Mouse (Mus musculus): ENCODE measurements around the gene Sgf29. TPM values are rescaled to one million over a fixed set of nuclear protein-coding genes. Genes with fewer than 3 reads are reported as not detected.
"Not testable (repeated sequence)": the region's sequence is repeated elsewhere in the genome, so short reads cannot be mapped to it uniquely, and the experiment has no call there.

Sgf29 gene
- polyA plus RNA-seq, 1 experiment from 2014 or later = 53.6 TPM

DNA sequence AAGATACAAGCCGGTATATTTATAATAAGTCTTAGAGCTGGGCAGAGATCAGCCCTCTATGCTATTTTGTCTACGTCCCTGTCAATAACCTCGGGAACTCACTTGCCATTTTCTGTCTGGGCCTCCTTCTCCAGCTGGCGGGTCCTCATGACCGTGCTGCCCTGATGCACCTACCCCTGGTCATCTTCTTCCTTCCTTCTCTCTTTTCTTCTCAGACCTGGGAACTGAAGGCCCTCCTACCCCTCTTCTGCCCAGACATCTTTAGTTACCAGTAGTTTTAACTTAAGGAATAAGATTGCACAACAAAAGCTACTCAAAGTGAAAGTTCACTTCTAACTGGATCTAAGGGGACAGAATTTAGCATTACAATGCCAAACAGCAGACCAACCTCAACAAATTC lies 30.6 kb downstream of the Sgf29 start:
- Histone ChIP-seq H3K27ac (ENCODE audit: low read depth, low read length) (no peak overlapping the region), H3K4me2 (ENCODE audit: low read depth, low read length, severe bottlenecking) (no peak overlapping the region), H3K27me3 (ENCODE audit: control insufficient read depth, insufficient read depth, low read length) (no peaks in the 10 kb centered on the region), H3K4me1 (replicated peaks; ENCODE audit: control insufficient read depth, insufficient read depth, low read length) (no peaks in the 10 kb centered on the region), H3K9ac (ENCODE audit: low read length) (no peak overlapping the region), H3K4me3 (ENCODE audit: low read depth, low read length) (no peak overlapping the region), H3K36me3 (ENCODE audit: control insufficient read depth, insufficient read depth, low read length) (no peaks in the 10 kb centered on the region), H3K9me3 (ENCODE audit: control insufficient read depth, low read length) (no peaks in the 10 kb centered on the region)
- ATAC-seq (replicated peaks; ENCODE audit: low FRiP score) (no peak), DNase-seq (ENCODE audit: low spot score) (no peak)
- 92% methylated on average over 5 of the region's 5 CpGs for WGBS

DNA sequence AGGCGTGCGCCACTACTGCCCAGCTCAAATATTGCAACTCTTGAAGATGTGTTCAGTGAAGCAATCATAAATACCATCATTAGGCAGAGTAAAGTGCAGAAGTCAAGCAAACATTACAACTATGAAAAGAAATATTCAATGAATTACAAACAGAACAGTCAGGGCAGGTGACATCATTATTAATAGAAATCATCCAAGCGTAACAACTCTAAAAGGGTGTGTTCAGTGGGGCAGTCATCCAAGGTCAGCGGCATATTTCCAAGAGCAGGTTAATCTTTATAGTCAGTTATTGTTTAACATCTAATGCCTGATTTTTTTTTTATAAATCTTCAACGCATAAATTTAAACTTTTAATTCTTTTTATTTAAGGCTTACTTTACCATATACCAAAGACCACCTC lies 32.1 kb downstream of the Sgf29 start:
- no peaks in the 10 kb centered on the region for H3K36me3 ChIP-seq (ENCODE audit: control insufficient read depth, insufficient read depth, low read length)
- ATAC-seq (replicated peaks; ENCODE audit: low FRiP score) (no peak), DNase-seq (ENCODE audit: low spot score) (no peak)
- H3K4me1 ChIP-seq (replicated peaks; ENCODE audit: control insufficient read depth, insufficient read depth, low read length) = no peaks in the 10 kb centered on the region
- no peaks in the 10 kb centered on the region for H3K9me3 ChIP-seq (ENCODE audit: control insufficient read depth, low read length)
- H3K27ac ChIP-seq (ENCODE audit: low read depth, low read length) = no peak overlapping the region
- no peak overlapping the region for H3K4me2 ChIP-seq (ENCODE audit: low read depth, low read length, severe bottlenecking)
- H3K9ac ChIP-seq (ENCODE audit: low read length) = no peak overlapping the region
- H3K4me3 ChIP-seq (ENCODE audit: low read depth, low read length) = no peak overlapping the region
- 96% methylated on average over 5 of the region's 5 CpGs for WGBS
- H3K27me3 ChIP-seq (ENCODE audit: control insufficient read depth, insufficient read depth, low read length) = no peaks in the 10 kb centered on the region

DNA sequence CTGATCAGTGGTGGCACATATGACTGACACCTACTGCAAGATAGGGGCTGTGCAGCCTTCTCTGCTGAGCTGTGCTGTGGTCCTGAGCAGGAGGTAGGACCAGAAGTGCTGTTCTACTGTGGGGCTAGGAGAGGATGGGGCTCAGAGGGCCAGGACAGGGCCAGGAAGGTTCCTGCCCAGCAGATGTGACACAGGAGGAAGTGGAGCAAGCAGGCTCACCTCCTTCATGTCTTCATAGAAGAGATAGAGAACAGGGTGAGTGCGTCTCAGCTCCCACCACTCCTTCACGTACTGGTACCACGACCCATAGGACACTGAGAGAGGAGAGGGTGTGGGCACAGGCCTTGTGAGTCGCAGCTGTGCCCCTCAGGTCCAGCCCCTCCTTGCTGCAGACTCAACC lies 39.0 kb downstream of the Sgf29 start:
- 86% methylated on average over 4 of the region's 4 CpGs for WGBS
- not testable (repeated sequence) for DNase-seq (ENCODE audit: low spot score); H3K27ac ChIP-seq (ENCODE audit: low read depth, low read length); H3K9me3 ChIP-seq (ENCODE audit: control insufficient read depth, low read length); H3K4me2 ChIP-seq (ENCODE audit: low read depth, low read length, severe bottlenecking); H3K36me3 ChIP-seq (ENCODE audit: control insufficient read depth, insufficient read depth, low read length); H3K27me3 ChIP-seq (ENCODE audit: control insufficient read depth, insufficient read depth, low read length); H3K4me3 ChIP-seq (ENCODE audit: low read depth, low read length); H3K9ac ChIP-seq (ENCODE audit: low read length); H3K4me1 ChIP-seq (replicated peaks; ENCODE audit: control insufficient read depth, insufficient read depth, low read length); ATAC-seq (replicated peaks; ENCODE audit: low FRiP score)

DNA sequence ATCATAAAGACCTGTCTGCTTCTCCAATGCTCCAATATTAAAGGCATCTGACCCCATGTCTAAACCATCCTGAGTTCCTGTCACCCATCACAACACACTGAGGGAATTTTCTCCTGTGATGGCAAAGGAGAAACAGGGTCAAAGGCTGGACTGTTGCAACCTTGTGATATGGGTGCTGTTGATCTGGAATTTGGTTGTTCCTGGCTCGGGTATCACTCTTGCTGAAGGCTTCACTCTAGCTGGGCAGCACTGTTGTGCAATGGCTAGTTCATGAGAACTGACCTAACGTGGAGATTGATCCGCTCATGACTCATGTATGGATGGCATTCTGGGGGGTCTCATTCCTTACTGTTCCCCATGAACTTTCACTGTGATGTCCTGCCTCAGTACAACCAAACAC lies 39.9 kb downstream of the Sgf29 start:
- ATAC-seq (replicated peaks; ENCODE audit: low FRiP score) = no peak
- WGBS = 79% methylated on average over 3 of the region's 3 CpGs

DNA sequence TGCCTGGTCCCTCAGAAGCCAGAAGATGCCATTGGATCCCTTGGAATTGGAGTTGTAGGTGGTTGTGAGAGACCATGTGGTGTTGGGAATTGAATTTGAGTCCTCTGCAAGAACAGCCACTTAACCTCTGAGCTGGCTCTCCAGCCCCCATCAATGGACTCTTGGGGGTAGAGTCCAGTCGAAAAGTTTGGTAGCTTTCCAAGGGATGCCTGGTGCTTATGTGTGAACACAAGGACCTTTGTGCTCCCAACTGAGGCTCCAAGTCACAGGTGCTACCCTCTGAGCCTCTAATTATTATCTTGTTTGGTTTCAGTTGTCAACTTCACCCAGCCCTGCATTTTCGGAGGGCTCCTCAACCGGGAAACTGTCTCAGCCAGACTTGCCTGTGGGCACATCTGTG lies 41.6 kb downstream of the Sgf29 start:
- no peak overlapping the region for H3K4me2 ChIP-seq (ENCODE audit: low read depth, low read length, severe bottlenecking)
- H3K36me3 ChIP-seq (ENCODE audit: control insufficient read depth, insufficient read depth, low read length) = no peaks in the 10 kb centered on the region; the same call in 1 of the 2 replicates
- H3K4me1 ChIP-seq (replicated peaks; ENCODE audit: control insufficient read depth, insufficient read depth, low read length) = peaks cover 6% of the 10 kb centered on the region
- no peak overlapping the region for H3K27ac ChIP-seq (ENCODE audit: low read depth, low read length)
- ATAC-seq (replicated peaks; ENCODE audit: low FRiP score) = no peak
- no peaks in the 10 kb centered on the region for H3K9me3 ChIP-seq (ENCODE audit: control insufficient read depth, low read length)
- no peak overlapping the region for H3K9ac ChIP-seq (ENCODE audit: low read length)
- H3K27me3 ChIP-seq (ENCODE audit: control insufficient read depth, insufficient read depth, low read length) = no peaks in the 10 kb centered on the region
- no peak overlapping the region for H3K4me3 ChIP-seq (ENCODE audit: low read depth, low read length)
- 88% methylated on average over 3 of the region's 3 CpGs for WGBS
- no peak for DNase-seq (ENCODE audit: low spot score)

More for the DNA sequence above, 39.9 kb downstream of the Sgf29 start:
- Histone ChIP-seq H3K4me3 (ENCODE audit: low read depth, low read length) (no peak overlapping the region), H3K4me1 (replicated peaks; ENCODE audit: control insufficient read depth, insufficient read depth, low read length) (peaks cover 3% of the 10 kb centered on the region; the same call in 1 of the 2 replicates), H3K9ac (ENCODE audit: low read length) (no peak overlapping the region), H3K36me3 (ENCODE audit: control insufficient read depth, insufficient read depth, low read length) (no peaks in the 10 kb centered on the region; the same call in 1 of the 2 replicates), H3K9me3 (ENCODE audit: control insufficient read depth, low read length) (no peaks in the 10 kb centered on the region), H3K27ac (ENCODE audit: low read depth, low read length) (no peak overlapping the region), H3K27me3 (ENCODE audit: control insufficient read depth, insufficient read depth, low read length) (no peaks in the 10 kb centered on the region), H3K4me2 (ENCODE audit: low read depth, low read length, severe bottlenecking) (no peak overlapping the region)
- DNase-seq (ENCODE audit: low spot score) = no peak

DNA sequence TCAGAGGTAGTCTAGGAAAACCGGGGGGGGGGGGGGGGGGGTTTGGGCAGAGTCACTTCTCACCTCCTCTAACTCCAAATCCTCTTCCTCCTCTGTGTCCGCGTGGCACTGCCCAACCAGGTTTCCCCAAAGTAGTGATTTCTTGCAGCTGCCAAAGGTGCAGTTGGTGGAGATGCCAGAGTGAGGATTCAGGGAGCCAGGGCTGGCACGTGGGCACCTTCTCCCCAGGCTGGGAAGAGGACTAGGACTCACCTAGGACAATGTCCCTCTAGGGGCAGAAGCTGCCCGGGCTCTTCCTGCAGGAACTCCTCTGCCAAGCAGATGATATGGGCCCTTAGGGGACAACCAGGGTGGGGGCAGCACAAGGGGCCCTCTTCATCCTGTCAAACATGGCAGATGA lies 42.6 kb downstream of the Sgf29 start:
- Histone ChIP-seq H3K9me3 (ENCODE audit: control insufficient read depth, low read length) (no peaks in the 10 kb centered on the region), H3K27me3 (ENCODE audit: control insufficient read depth, insufficient read depth, low read length) (no peaks in the 10 kb centered on the region), H3K9ac (ENCODE audit: low read length) (no peak overlapping the region), H3K4me2 (ENCODE audit: low read depth, low read length, severe bottlenecking) (no peak overlapping the region), H3K4me1 (replicated peaks; ENCODE audit: control insufficient read depth, insufficient read depth, low read length) (peaks cover 9% of the 10 kb centered on the region), H3K36me3 (ENCODE audit: control insufficient read depth, insufficient read depth, low read length) (no peaks in the 10 kb centered on the region; the same call in 1 of the 2 replicates), H3K27ac (ENCODE audit: low read depth, low read length) (no peak overlapping the region), H3K4me3 (ENCODE audit: low read depth, low read length) (no peak overlapping the region)
- WGBS = 79% methylated on average over 5 of the region's 5 CpGs
- DNase-seq (ENCODE audit: low spot score) = no peak
- ATAC-seq (replicated peaks; ENCODE audit: low FRiP score) = no peak

DNA sequence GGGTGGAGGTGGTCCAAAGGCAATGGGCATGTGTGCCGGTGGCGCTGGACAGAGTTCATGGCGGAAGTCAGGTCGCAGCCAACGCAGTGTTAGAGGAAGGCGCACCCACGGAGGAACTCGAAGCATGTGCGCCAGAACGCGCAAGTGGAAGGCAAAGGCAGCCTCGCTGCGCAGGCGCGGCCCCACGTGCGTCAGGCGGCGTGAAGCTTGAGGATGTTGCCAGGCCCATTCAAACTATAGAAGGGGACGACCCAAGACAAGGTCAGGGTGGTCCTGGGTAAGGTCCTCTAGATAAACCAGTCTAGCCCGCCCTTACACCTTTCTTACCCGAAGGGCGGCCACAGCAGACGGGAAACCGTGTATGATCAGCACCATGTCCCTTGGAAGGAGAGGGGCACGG lies 43.3 kb downstream of the Sgf29 start:
- no peak overlapping the region for H3K4me2 ChIP-seq (ENCODE audit: low read depth, low read length, severe bottlenecking)
- H3K4me3 ChIP-seq (ENCODE audit: low read depth, low read length) = no peak overlapping the region
- H3K4me1 ChIP-seq (replicated peaks; ENCODE audit: control insufficient read depth, insufficient read depth, low read length) = peaks cover 14% of the 10 kb centered on the region
- 96% methylated on average over 26 of the region's 26 CpGs for WGBS
- DNase-seq (ENCODE audit: low spot score) (no peak), ATAC-seq (replicated peaks; ENCODE audit: low FRiP score) (no peak)
- H3K9ac ChIP-seq (ENCODE audit: low read length) = no peak overlapping the region
- H3K36me3 ChIP-seq (ENCODE audit: control insufficient read depth, insufficient read depth, low read length) = no peaks in the 10 kb centered on the region; the same call in 1 of the 2 replicates
- H3K9me3 ChIP-seq (ENCODE audit: control insufficient read depth, low read length) = no peaks in the 10 kb centered on the region
- H3K27ac ChIP-seq (ENCODE audit: low read depth, low read length) = no peak overlapping the region
- H3K27me3 ChIP-seq (ENCODE audit: control insufficient read depth, insufficient read depth, low read length) = no peaks in the 10 kb centered on the region

DNA sequence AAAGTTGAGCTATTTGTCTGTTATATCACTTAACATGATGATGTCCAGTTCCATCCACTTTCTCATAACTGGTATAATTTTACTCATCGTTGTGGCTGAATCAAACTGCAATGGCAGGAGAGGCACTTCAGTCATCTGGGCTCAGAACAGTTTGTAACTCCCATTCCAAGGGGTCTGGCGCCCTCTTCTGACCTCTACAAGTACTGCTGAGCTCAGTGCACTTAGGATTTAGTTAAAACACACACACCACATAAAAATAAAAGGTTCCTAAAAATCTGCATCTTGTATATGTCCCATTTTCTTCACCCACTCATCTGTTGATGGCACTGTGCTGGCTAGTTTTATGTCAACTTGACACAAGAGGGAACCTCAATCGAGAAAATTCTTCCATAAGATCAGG lies 44.1 kb downstream of the Sgf29 start:
- peaks cover 15% of the 10 kb centered on the region for H3K4me1 ChIP-seq (replicated peaks; ENCODE audit: control insufficient read depth, insufficient read depth, low read length)
- no peak overlapping the region for H3K9ac ChIP-seq (ENCODE audit: low read length)
- H3K4me2 ChIP-seq (ENCODE audit: low read depth, low read length, severe bottlenecking) = no peak overlapping the region
- no peak overlapping the region for H3K27ac ChIP-seq (ENCODE audit: low read depth, low read length)
- H3K36me3 ChIP-seq (ENCODE audit: control insufficient read depth, insufficient read depth, low read length) = no peaks in the 10 kb centered on the region; the same call in 1 of the 2 replicates
- H3K9me3 ChIP-seq (ENCODE audit: control insufficient read depth, low read length) = no peaks in the 10 kb centered on the region
- no peaks in the 10 kb centered on the region for H3K27me3 ChIP-seq (ENCODE audit: control insufficient read depth, insufficient read depth, low read length)
- ATAC-seq (replicated peaks; ENCODE audit: low FRiP score) (no peak), DNase-seq (ENCODE audit: low spot score) (peak; percentile 80)
- 41% methylated on average over 3 of the region's 3 CpGs for WGBS
- H3K4me3 ChIP-seq (ENCODE audit: low read depth, low read length) = no peak overlapping the region

DNA sequence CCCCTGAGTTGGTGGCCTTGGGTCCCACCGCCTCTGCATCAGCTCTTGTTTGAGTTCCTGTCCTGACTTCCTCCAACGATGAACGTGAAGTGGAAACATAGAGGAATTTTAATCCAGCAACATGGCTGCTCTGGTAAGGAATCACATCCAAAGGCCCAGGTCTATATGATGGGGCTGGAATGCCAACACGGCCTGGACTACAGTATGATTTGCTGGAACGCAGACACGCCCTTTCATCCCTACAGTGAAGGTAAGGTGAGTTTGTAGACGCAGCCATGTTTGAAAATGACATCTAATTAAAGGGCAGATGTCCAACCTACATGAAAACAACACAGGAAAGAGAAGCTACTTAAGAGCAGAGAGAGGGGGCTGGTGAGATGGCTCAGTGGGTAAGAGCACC lies 44.7 kb downstream of the Sgf29 start:
- Histone ChIP-seq H3K4me3 (ENCODE audit: low read depth, low read length) (no peak overlapping the region), H3K36me3 (ENCODE audit: control insufficient read depth, insufficient read depth, low read length) (no peaks in the 10 kb centered on the region; the same call in 1 of the 2 replicates), H3K9me3 (ENCODE audit: control insufficient read depth, low read length) (no peaks in the 10 kb centered on the region), H3K27ac (ENCODE audit: low read depth, low read length) (no peak overlapping the region), H3K9ac (ENCODE audit: low read length) (no peak overlapping the region), H3K27me3 (ENCODE audit: control insufficient read depth, insufficient read depth, low read length) (no peaks in the 10 kb centered on the region), H3K4me1 (replicated peaks; ENCODE audit: control insufficient read depth, insufficient read depth, low read length) (peaks cover 15% of the 10 kb centered on the region), H3K4me2 (ENCODE audit: low read depth, low read length, severe bottlenecking) (0 out of 2 replicates have a peak overlapping the region, but pooled peaks have one; percentile 15)
- WGBS = 93% methylated on average over 7 of the region's 7 CpGs
- DNase-seq (ENCODE audit: low spot score) (no peak), ATAC-seq (replicated peaks; ENCODE audit: low FRiP score) (no peak)

Measured in forebrain, embryonic 11.5 days (tissue).